Mouse (Mus musculus) heart, embryonic 12.5 days (tissue): Measurements from ENCODE around the gene Nfib. TPM values are rescaled to one million over a fixed set of nuclear protein-coding genes. Genes with fewer than 3 reads are reported as not detected.

ENCODE experiments used
- ATAC-seq: fragments of 200-750 bp; cut with Nextera tagmentation; 2 replicates; pipeline ENCODE4 v1.8.0; 2017; ENCODE audit warnings: moderate TSS enrichment, moderate library complexity; ENCODE audit not compliant: insufficient number of reproducible peaks, low FRiP score
- H3K27ac ChIP-seq: fragments of 300-500 bp; sonication (generic); 2 replicates; pipeline ENCODE4 v1.5.1; 2016; ENCODE audit warnings: mild to moderate bottlenecking, moderate library complexity; ENCODE audit not compliant: poor library complexity, severe bottlenecking
- H3K27me3 ChIP-seq: fragments of 300-500 bp; sonication (generic); replicated peaks from 2 replicates; pipeline ENCODE4 v1.6.1; 2016; ENCODE audit warnings: mild to moderate bottlenecking, moderate library complexity
- H3K36me3 ChIP-seq: fragments of 300-500 bp; sonication (generic); 2 replicates; pipeline ENCODE4 v1.6.1; 2016; ENCODE audit warnings: mild to moderate bottlenecking, moderate library complexity
- H3K4me1 ChIP-seq: fragments of 300-500 bp; sonication (generic); replicated peaks from 2 replicates; pipeline ENCODE4 v1.6.1; 2016; ENCODE audit warnings: mild to moderate bottlenecking
- H3K4me2 ChIP-seq: fragments of 300-500 bp; sonication (generic); 2 replicates; pipeline ENCODE4 v1.6.1; 2016; ENCODE audit warnings: mild to moderate bottlenecking, moderate library complexity
- H3K4me3 ChIP-seq: fragments of 300-500 bp; sonication (generic); 2 replicates; pipeline ENCODE4 v1.5.1; 2016; ENCODE audit warnings: mild to moderate bottlenecking
- H3K9ac ChIP-seq: fragments of 300-500 bp; sonication (generic); 2 replicates; pipeline ENCODE4 v1.6.1; 2016; ENCODE audit warnings: mild to moderate bottlenecking, moderate library complexity
- H3K9me3 ChIP-seq: fragments of 300-500 bp; sonication (generic); replicated peaks from 2 replicates; pipeline ENCODE4 v1.6.1; 2016; ENCODE audit warnings: mild to moderate bottlenecking, moderate library complexity
- WGBS: fragments of 180-500 bp; shearing (Covaris S2); methylation state at CpG from one replicate; pipeline ENCODE4 v1.1.7; 2016; 5-methylcytosine and 5-hydroxymethylcytosine counted together
- polyA plus RNA-seq: library from polyadenylated mRNA; unstranded; fragments of >200 nt; fragmentation: Nextera tagmentation; extraction: Ambion mirVana; gene quantifications from 2 replicates; pipeline ENCODE4 v1.2.1, GENCODE M21; 2016

The Nfib gene
- 57.5 and 69.2 TPM in 2 replicates for polyA plus RNA-seq

DNA sequence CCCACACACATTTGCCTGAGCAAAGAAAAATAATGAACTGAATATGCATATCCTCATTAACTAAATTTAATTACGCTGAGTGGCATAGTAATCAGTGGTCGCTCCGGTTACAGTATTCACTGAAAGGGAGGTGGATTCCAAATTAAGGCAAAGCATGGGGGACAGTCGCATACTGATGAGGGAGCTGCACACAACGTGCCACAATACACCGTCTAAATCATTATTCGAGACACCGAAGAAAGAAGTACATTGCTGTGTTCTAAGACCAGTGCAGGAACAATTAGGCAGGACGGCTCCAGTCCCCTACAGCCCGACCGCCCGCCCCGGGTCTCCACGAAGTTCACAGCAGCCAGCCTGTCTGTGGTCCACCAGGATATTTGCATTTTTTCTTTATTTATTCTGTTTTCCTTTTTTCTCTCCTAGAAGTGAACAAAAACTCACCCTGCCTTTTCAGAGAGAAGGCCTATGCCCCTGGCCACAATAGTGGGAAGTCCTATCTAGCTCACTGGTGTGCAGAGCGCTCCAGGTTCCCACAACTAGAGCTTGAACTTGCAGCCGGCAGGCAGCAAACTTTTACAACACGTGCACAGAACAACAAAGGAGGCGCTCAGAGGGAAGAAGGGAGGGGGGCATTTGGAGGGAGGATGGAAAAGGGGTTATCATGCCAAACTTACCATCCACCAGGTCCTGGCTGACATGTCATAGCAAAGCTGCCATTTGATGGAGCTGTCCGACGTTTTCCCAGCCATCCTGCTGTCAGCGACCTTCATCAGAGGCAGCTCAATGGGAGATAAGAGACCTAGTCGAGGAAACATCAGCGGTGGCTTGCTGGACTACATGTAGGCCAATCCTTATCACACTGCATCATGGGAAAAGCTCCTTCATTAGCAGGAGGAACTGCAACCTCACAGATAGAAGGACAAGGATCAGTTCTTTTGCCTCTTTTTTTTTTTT lies at the start of gene Nfib:
Gene Nfib, minus strand, starts transcription at position 910 of the 954 bp plus-strand sequence.
- H3K4me2 ChIP-seq, result 0 out of 2 replicates have a peak within 1 kb of the TSS, but pooled peaks have one; percentile 11
- WGBS, result 51% methylated on average over 23 of the region's 23 CpGs
- no peak within 1 kb of the TSS for H3K9ac ChIP-seq
- H3K36me3 ChIP-seq, result no peaks in the 10 kb centered on the region
- H3K4me1 ChIP-seq, result peaks cover 59% of the 10 kb centered on the region
- H3K27ac ChIP-seq, result peak within 1 kb of the TSS; percentile 45
- no peaks in the 10 kb centered on the region for H3K27me3 ChIP-seq
- no peaks in the 10 kb centered on the region for H3K9me3 ChIP-seq
- no peak within 1 kb of the TSS for H3K4me3 ChIP-seq
- ATAC-seq, result 0 out of 2 replicates have a peak, but pooled peaks have one; percentile 33

DNA sequence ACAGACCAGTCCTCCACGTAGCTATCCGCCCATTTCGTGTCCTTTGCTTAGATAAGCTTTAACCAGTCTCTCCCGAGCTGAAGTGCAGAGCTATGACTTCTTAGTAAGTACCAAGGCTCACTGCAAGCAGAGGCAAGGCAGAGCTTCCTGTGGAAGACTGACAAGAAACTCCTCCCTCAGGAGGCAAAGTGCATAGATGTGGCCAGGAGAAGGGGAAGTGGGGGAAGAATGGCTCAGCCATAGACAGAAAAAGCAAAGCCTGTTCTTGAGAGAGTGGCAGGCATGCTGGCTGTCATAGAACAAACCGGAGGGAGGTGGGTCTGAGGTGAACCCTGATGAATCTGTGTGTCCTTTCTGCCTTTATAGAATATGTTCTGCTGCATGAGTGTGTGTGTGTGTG lies 30.2 kb upstream of the Nfib start:
- peak overlapping the region; percentile 60 for H3K27ac ChIP-seq

DNA sequence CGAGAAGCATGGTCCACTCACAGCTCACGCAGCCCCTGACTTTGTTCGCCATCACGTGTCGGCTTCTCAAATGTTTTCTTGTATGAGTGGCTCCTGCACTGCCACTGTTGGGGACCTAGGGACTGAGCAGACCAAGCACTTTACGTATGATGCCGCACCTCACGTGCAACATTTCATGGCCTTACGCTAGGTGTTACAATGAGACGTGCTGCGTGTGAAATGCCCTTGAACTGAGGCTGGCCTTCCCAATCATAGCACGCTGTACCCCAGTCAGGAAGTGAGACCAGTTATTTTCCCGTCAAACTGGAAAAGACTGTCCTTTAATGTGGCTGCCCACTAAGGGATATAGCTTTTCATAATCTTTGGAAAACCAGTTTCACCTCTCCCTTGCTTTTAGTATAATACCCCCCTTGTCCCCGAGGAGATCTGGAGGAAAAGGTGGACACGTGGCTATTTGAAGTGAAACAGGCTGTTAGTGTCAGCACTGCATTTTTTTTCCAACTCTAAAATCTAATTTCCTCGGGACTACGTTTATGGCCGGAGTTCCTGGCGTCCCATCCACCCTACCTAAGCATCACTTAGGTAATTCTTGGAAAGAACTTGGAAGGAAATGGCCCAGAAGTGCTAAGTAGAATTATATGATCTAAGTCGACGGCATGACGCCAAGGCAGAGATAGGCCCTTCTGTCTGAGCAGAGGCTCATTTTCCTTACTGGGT lies 29.4 kb upstream of the Nfib start:
- no peak for ATAC-seq
- no peaks in the 10 kb centered on the region for H3K27me3 ChIP-seq
- H3K4me3 ChIP-seq, result no peak overlapping the region
- 77% methylated on average over 22 of the region's 22 CpGs for WGBS
- H3K9ac ChIP-seq, result no peak overlapping the region
- H3K4me2 ChIP-seq, result no peak overlapping the region
- H3K36me3 ChIP-seq, result no peaks in the 10 kb centered on the region
- peaks cover 15% of the 10 kb centered on the region for H3K4me1 ChIP-seq
- H3K9me3 ChIP-seq, result no peaks in the 10 kb centered on the region
- peak overlapping the region; percentile 47 for H3K27ac ChIP-seq

More for the DNA sequence above, 30.2 kb upstream of the Nfib start:
- no peaks in the 10 kb centered on the region for H3K9me3 ChIP-seq
- no peaks in the 10 kb centered on the region for H3K27me3 ChIP-seq
- no peak overlapping the region for H3K4me3 ChIP-seq
- 22% methylated on average over 5 of the region's 5 CpGs for WGBS
- no peak overlapping the region for H3K9ac ChIP-seq
- peaks cover 15% of the 10 kb centered on the region for H3K4me1 ChIP-seq
- H3K4me2 ChIP-seq, result 0 out of 2 replicates have a peak overlapping the region, but pooled peaks have one; percentile 9
- ATAC-seq, result peak; percentile 45; the same call in 1 of the 2 replicates
- H3K36me3 ChIP-seq, result no peaks in the 10 kb centered on the region

DNA sequence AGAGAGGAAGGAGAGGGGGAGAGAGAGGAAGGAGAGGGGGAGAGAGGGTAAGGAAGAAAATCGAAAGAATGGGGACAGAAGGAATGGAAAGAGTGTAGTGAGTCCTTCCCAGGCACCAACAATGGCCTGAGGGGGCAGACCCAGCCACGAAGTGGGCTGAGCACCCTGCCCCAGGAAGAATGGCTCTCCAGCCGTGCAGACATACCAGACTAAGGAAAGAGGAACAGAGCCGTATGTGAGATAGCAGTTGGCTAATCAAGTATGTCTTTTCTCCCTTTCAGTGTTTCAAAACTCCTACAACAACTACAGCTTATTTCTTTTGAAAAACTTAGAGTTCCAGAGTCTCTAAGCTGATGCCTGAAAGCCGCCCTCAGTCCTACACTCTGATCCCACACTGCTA lies 28.8 kb upstream of the Nfib start:
- Histone ChIP-seq H3K4me3 (no peak overlapping the region), H3K4me1 (peaks cover 15% of the 10 kb centered on the region), H3K4me2 (no peak overlapping the region), H3K36me3 (no peaks in the 10 kb centered on the region), H3K27ac (peak overlapping the region; percentile 44), H3K27me3 (no peaks in the 10 kb centered on the region), H3K9ac (no peak overlapping the region), H3K9me3 (no peaks in the 10 kb centered on the region)
- WGBS, result 52% methylated on average over 5 of the region's 5 CpGs
- ATAC-seq, result no peak

DNA sequence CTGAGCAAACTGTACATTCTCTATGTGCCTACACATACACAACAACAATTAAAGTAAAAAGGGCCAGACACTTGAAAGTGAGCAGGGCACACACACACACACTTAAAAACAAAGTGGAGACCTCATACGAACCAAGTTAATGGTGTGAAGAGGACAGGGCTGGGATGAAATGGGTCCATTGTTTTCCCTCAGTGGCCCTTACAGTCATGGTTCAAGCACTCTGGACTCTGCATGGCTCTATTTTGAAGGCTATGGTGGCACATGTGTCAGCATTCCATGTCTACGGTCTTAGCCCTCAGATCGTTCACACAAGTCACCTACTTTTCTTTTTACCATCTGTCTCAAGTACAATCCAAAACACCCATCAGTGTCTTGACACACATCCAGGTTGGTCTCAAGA lies 28.1 kb upstream of the Nfib start:
- H3K4me2 ChIP-seq, result no peak overlapping the region
- no peak overlapping the region for H3K4me3 ChIP-seq
- no peaks in the 10 kb centered on the region for H3K9me3 ChIP-seq
- WGBS, result 91% methylated on average over 3 of the region's 3 CpGs
- H3K9ac ChIP-seq, result no peak overlapping the region
- ATAC-seq, result no peak
- no peaks in the 10 kb centered on the region for H3K27me3 ChIP-seq
- no peak overlapping the region for H3K27ac ChIP-seq
- H3K36me3 ChIP-seq, result no peaks in the 10 kb centered on the region
- peaks cover 15% of the 10 kb centered on the region for H3K4me1 ChIP-seq

DNA sequence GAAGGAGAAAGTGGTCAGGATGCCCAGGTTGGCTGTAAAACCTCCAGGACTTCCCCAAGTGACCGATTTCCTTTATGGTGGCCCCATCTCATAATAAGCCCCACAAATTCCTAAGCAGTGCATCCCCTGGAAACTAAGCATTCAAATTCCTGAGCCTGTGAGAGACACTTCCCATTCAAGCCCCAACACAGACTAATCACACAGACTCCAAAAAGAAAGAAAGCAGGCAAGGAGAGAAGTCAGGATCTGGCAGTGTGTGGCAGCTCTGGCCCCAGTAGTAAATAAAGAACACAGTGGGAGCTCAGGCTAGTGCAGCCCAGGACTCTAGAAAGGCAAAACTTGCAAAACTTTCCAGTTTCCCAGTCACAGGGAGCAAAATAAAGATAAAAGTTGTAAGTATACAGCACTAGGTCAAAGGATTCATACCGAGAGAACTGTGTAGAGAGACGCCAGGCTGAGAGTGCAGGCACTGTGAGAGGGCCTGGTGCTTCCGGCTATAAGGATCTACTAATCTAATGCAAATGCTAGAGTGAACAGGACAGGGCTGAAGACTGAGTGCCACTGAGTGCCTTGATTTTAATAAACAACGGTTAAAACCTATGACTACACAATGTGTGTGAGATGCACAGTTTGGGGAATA lies 24.8 kb upstream of the Nfib start:
- H3K27ac ChIP-seq, result no peak overlapping the region
- H3K4me3 ChIP-seq, result no peak overlapping the region
- peaks cover 6% of the 10 kb centered on the region; the same call in 1 of the 2 replicates for H3K4me1 ChIP-seq
- H3K4me2 ChIP-seq, result no peak overlapping the region
- H3K9me3 ChIP-seq, result no peaks in the 10 kb centered on the region
- H3K27me3 ChIP-seq, result no peaks in the 10 kb centered on the region
- ATAC-seq, result no peak
- 65% methylated on average over 5 of the region's 5 CpGs for WGBS
- no peak overlapping the region for H3K9ac ChIP-seq
- H3K36me3 ChIP-seq, result no peaks in the 10 kb centered on the region

DNA sequence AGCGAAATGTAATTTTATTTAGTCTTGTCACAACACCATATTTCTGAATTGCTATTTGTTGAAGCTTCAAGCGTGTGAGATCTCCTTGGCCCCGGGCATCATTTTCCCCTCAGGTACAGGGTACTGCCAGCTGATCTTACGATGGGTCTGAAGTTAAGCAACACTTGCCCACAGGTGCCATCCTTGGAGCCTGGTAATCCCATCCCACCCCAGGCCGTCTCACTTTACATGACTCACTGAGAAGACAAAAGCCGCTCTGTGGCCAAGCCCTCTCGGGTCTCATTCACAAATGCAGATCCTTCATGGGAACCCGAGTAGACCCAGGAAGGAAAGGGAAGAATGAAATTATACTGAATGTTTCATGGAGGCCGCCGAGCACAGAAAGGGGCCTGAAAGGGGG lies 18.5 kb upstream of the Nfib start:
- Histone ChIP-seq H3K9ac (no peak overlapping the region), H3K36me3 (no peaks in the 10 kb centered on the region), H3K27ac (no peak overlapping the region), H3K4me3 (no peak overlapping the region), H3K4me2 (no peak overlapping the region), H3K9me3 (no peaks in the 10 kb centered on the region), H3K4me1 (no peaks in the 10 kb centered on the region), H3K27me3 (no peaks in the 10 kb centered on the region)
- no peak for ATAC-seq
- WGBS, result 69% methylated on average over 10 of the region's 10 CpGs

DNA sequence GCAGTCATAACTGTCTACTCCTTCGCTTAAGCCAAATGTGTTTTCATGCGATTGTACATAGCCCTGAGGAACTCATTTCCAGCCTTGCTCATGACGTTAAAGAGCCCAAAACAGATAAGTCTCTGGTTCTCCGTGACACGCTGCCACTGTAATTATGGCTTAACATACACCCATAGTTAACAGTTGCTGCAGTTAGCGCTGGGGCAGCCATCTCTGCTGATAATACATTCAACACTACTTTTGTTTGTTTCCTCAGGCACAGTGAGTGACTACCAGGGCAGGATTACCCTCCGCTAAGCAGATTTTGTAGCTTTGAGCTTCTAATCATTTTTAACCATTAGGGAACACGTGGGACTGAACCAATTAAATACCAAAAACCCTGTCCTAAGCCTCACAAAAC lies 17.5 kb upstream of the Nfib start:
- ATAC-seq, result no peak
- H3K9ac ChIP-seq, result no peak overlapping the region
- no peaks in the 10 kb centered on the region for H3K27me3 ChIP-seq
- WGBS, result 71% methylated on average over 8 of the region's 8 CpGs
- no peak overlapping the region for H3K4me2 ChIP-seq
- no peaks in the 10 kb centered on the region for H3K36me3 ChIP-seq
- no peaks in the 10 kb centered on the region for H3K9me3 ChIP-seq
- no peaks in the 10 kb centered on the region for H3K4me1 ChIP-seq
- no peak overlapping the region for H3K4me3 ChIP-seq
- H3K27ac ChIP-seq, result no peak overlapping the region

DNA sequence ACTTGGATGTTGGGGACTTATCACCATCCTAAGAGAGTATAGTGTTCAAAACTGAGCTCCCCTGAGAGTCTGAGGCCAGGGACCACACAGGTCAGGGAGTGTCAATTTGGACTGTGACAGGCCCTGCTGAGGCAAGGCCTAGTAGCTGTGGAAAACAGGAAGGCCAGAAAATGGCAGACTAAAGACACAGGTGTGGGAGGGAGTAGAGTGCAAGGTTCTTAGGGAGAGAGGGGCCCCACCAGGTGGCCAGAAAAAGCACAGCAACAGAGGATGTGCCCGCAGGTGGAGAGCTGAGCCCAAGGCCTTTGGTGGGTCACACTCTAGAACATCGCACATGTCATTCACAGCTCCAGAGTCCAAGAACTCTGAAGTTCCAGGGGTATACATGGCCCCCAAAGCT lies 10.3 kb upstream of the Nfib start:
- Histone ChIP-seq H3K9ac (no peak overlapping the region), H3K4me2 (no peak overlapping the region), H3K4me1 (0 out of 2 replicates have a peak, but pooled peaks cover 4% of the 10 kb centered on the region), H3K4me3 (no peak overlapping the region), H3K36me3 (no peaks in the 10 kb centered on the region), H3K27ac (no peak overlapping the region), H3K27me3 (no peaks in the 10 kb centered on the region), H3K9me3 (no peaks in the 10 kb centered on the region)
- no peak for ATAC-seq
- 77% methylated on average over 2 of the region's 2 CpGs for WGBS

DNA sequence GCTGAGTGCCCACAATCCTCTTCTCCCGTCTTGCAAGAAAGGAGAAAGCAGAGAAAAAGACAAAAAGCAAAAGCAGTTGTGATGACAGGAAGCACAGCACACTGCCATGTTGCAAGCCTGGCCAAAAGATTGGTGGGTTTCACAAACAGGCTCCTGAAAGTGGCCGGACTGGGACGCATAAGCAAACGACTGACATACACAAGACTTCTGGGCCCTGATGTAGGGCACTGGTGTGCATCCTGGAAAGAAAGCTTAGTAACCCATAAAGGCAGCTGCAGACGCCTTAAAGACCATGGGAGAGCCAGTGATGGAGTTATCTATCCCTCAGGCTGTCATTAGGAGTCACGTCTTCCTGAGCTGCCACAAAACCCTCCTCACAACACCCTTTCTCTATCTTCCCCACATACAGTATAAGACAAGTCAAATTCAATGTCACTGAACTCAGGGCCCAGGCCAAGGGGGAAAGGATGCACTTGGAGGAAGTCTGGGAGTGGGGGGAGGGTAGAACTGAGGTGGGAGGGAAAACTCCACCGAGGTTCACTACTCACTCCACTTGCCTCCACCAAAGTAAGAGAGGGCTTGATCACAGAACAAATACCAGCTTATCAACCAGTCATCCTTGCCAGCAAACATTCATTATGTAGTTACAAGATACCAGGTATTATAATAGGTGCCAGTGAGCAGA lies 6.2 kb upstream of the Nfib start:
- Histone ChIP-seq H3K9me3 (no peaks in the 10 kb centered on the region), H3K27ac (no peak overlapping the region), H3K4me3 (no peak overlapping the region), H3K27me3 (no peaks in the 10 kb centered on the region), H3K4me2 (no peak overlapping the region), H3K4me1 (peaks cover 26% of the 10 kb centered on the region), H3K36me3 (no peaks in the 10 kb centered on the region), H3K9ac (no peak overlapping the region)
- 72% methylated on average over 7 of the region's 7 CpGs for WGBS
- ATAC-seq, result no peak
